Mouse (Mus musculus) heart, adult 9 months (tissue): Measurements from ENCODE around the gene Xirp2.
A peak's percentile ranks its signal among the peaks of the same experiment; 100 is the strongest.
"Not testable (repeated sequence)": the region's sequence is repeated elsewhere in the genome, so short reads cannot be mapped to it uniquely, and the experiment has no call there.

Source experiments
- DNase-seq, 2 experiments: peaks; one replicate each; pipeline ENCODE4 v3.0.0; 2022; ENCODE audit warnings: low spot score in 2 of 2

Gene Xirp2

GRCm38 (mm10) chr2:67445780-67446179 lies at the start of gene Xirp2:
Gene Xirp2, plus strand, starts transcription at chr2:67446002.
- peak; percentile 45 to 65 for DNase-seq

GRCm38 (mm10) chr2:67413425-67413824 lies 32.4 kb upstream of the Xirp2 start, which contains the start of gene Gm21830:
Gene Gm21830, plus strand, starts transcription at chr2:67413725.
- DNase-seq = not testable (repeated sequence)

- no peak for DNase-seq
Observed at GRCm38 (mm10) chr2:67420853-67421252, 24.9 kb upstream of the Xirp2 start.

- DNase-seq = no peak
Observed at GRCm38 (mm10) chr2:67422799-67423198, 23.0 kb upstream of the Xirp2 start.

- DNase-seq = no peak
Observed at GRCm38 (mm10) chr2:67433081-67433480, 12.7 kb upstream of the Xirp2 start, which contains the start of gene Gm26727. Gene Gm26727, minus strand, starts transcription at chr2:67433181.

GRCm38 (mm10) chr2:67438309-67438708 lies 7.5 kb upstream of the Xirp2 start:
- DNase-seq = no peak

GRCm38 (mm10) chr2:67446772-67447171 lies 970 bp downstream of the Xirp2 start:
- peak; percentile 9 to 12 for DNase-seq

GRCm38 (mm10) chr2:67447206-67447605 lies 1.4 kb downstream of the Xirp2 start:
- peak in 1 of 2 experiments; percentile 11 for DNase-seq

GRCm38 (mm10) chr2:67460857-67461256 lies 15.1 kb downstream of the Xirp2 start:
- no peak for DNase-seq

- no peak for DNase-seq
Observed at GRCm38 (mm10) chr2:67467036-67467435, 21.2 kb downstream of the Xirp2 start.

GRCm38 (mm10) chr2:67470030-67470429 lies 24.2 kb downstream of the Xirp2 start:
- DNase-seq = not testable (repeated sequence)

GRCm38 (mm10) chr2:67477753-67478152 lies 32.0 kb downstream of the Xirp2 start:
- DNase-seq = peak in 1 of 2 experiments; percentile 20

- peak; percentile 19 to 23 for DNase-seq
Observed at GRCm38 (mm10) chr2:67481051-67481450, 35.2 kb downstream of the Xirp2 start.

- DNase-seq = no peak
Observed at GRCm38 (mm10) chr2:67486721-67487120, 40.9 kb downstream of the Xirp2 start.

- DNase-seq = no peak
Observed at GRCm38 (mm10) chr2:67487162-67487561, 41.4 kb downstream of the Xirp2 start.

- no peak for DNase-seq
Observed at GRCm38 (mm10) chr2:67488465-67489127, 42.8 kb downstream of the Xirp2 start.

- no peak for DNase-seq
Observed at GRCm38 (mm10) chr2:67489128-67489492, 43.3 kb downstream of the Xirp2 start.

GRCm38 (mm10) chr2:67505457-67505856 lies 59.7 kb downstream of the Xirp2 start:
- peak; percentile 23 to 32 for DNase-seq

- no peak for DNase-seq
Observed at GRCm38 (mm10) chr2:67516405-67516804, 70.6 kb downstream of the Xirp2 start.

- DNase-seq = no peak
Observed at GRCm38 (mm10) chr2:67535347-67535746, 89.5 kb downstream of the Xirp2 start.

- no peak for DNase-seq
Observed at GRCm38 (mm10) chr2:67539426-67539825, 93.6 kb downstream of the Xirp2 start.

- DNase-seq = no peak
Observed at GRCm38 (mm10) chr2:67541957-67542696, 96.3 kb downstream of the Xirp2 start.

GRCm38 (mm10) chr2:67544426-67544825 lies 98.6 kb downstream of the Xirp2 start:
- DNase-seq = no peak
